Mouse (Mus musculus): ENCODE measurements around the gene Zfp967. TPM values are rescaled to one million over a fixed set of nuclear protein-coding genes. Genes with fewer than 3 reads are reported as not detected.
"Not testable (repeated sequence)": the region's sequence is repeated elsewhere in the genome, so short reads cannot be mapped to it uniquely, and the experiment has no call there.

Gene Zfp967
- not detected for total RNA-seq (2021)
- long read RNA-seq, partial matches to known transcripts: 1 of 1 reads
- long read RNA-seq, other reads (novel, unspliced or antisense): 0 of 1 reads

- not testable (repeated sequence) for DNase-seq (ENCODE audit: low spot score in 2 of 2)
Measured at GRCm38 (mm10) chr2:176520756-176521155, at the start of gene Zfp967. Zfp967 (plus strand) TSS chr2:176521056.

GRCm38 (mm10) chr2:176486683-176487082, 34.2 kb upstream of the Zfp967 start, which contains the start of gene Gm14434:
Gm14434 (minus strand) TSS chr2:176486783.
- not testable (repeated sequence) for DNase-seq (ENCODE audit: low spot score in 2 of 2)

Other genes with a start within 250 kb of the Zfp967 start
- not detected for gene Gm11009, start 201.6 kb upstream of the Zfp967 start, total RNA-seq (2021)
- 10 to 100 TPM; 25.3 to 25.7 TPM for gene Gm14435, start 97.5 kb upstream of the Zfp967 start, total RNA-seq (2021)
- not detected for gene Gm14434, start 34.3 kb upstream of the Zfp967 start, total RNA-seq (2021)
- gene Gm14308, start 115.3 kb downstream of the Zfp967 start, total RNA-seq (2021): 10 to 100 TPM in 1 of 2 experiments, 1 to 10 TPM in 1; 6.9 to 14.5 TPM
- gene Zfp973, start 149.5 kb downstream of the Zfp967 start, total RNA-seq (2021): 10 to 100 TPM; 13.0 to 15.0 TPM
- 10 to 100 TPM; 29.3 to 29.9 TPM for gene Gm14305, start 187.3 kb downstream of the Zfp967 start, total RNA-seq (2021)